Mouse (Mus musculus) intestine, postnatal 0 days (tissue): ENCODE measurements around the gene Nudt13. TPM values are rescaled to one million over a fixed set of nuclear protein-coding genes. Genes with fewer than 3 reads are reported as not detected.
A peak's percentile ranks its signal among the peaks of the same experiment; 100 is the strongest.

Experiments
- ATAC-seq: fragments of 200-750 bp; cut with Nextera tagmentation; 2 replicates; pipeline ENCODE4 v1.8.0; 2017; ENCODE audit warnings: mild to moderate bottlenecking, moderate TSS enrichment, moderate library complexity
- H3K27ac ChIP-seq: fragments of 300-500 bp; sonication (generic); 2 replicates; pipeline ENCODE4 v1.5.1; 2014; ENCODE audit warnings: mild to moderate bottlenecking, low read depth, low read length, moderate library complexity
- H3K27me3 ChIP-seq: fragments of 300-500 bp; sonication (generic); replicated peaks from 2 replicates; pipeline ENCODE4 v1.6.1; 2014; ENCODE audit warnings: low read length, mixed read lengths; ENCODE audit not compliant: control insufficient read depth, insufficient read depth
- H3K36me3 ChIP-seq: fragments of 300-500 bp; sonication (generic); 2 replicates; pipeline ENCODE4 v1.6.1; 2014; ENCODE audit warnings: mild to moderate bottlenecking, moderate library complexity; ENCODE audit not compliant: control insufficient read depth, insufficient read depth
- H3K4me1 ChIP-seq: fragments of 300-500 bp; sonication (generic); replicated peaks from 2 replicates; pipeline ENCODE4 v1.6.1; 2014; ENCODE audit warnings: antibody characterized with exemption, low read length, mixed read lengths; ENCODE audit not compliant: control insufficient read depth, insufficient read depth
- H3K4me2 ChIP-seq: fragments of 300-500 bp; sonication (generic); replicated peaks from 2 replicates; pipeline ENCODE4 v1.6.1; 2014; ENCODE audit warnings: low read depth, mild to moderate bottlenecking, moderate library complexity
- H3K4me3 ChIP-seq: fragments of 300-500 bp; sonication (generic); 2 replicates; pipeline ENCODE4 v1.5.1; 2014; ENCODE audit warnings: low read depth, low read length
- H3K9ac ChIP-seq: fragments of 300-500 bp; sonication (generic); 2 replicates; pipeline ENCODE4 v1.6.1; 2014; ENCODE audit warnings: mild to moderate bottlenecking, low read depth, low read length
- H3K9me3 ChIP-seq: fragments of 300-500 bp; sonication (generic); 2 replicates; pipeline ENCODE4 v1.6.1; 2016; ENCODE audit warnings: mixed run types; ENCODE audit not compliant: control insufficient read depth
- CTCF ChIP-seq: sonication (generic); IDR thresholded peaks from 2 replicates; pipeline ENCODE4 v1.5.1; 2016; ENCODE audit warnings: low read depth, mild to moderate bottlenecking, control low read depth, antibody characterized with exemption, moderate library complexity
- WGBS: fragments of 180-500 bp; shearing (Covaris S2); extraction: QIAGEN DNeasy Blood & Tissue Kit; methylation state at CpG from one replicate; pipeline ENCODE4 v1.1.7; 2014; 5-methylcytosine and 5-hydroxymethylcytosine counted together
- polyA plus RNA-seq: library from polyadenylated mRNA; unstranded; fragments of >200 nt; fragmentation: Nextera tagmentation; extraction: Ambion mirVana; gene quantifications from 2 replicates; pipeline ENCODE4 v1.2.1, GENCODE M21; 2015

Nudt13 gene
- polyA plus RNA-seq, 1 experiment from 2014 or later: 7.4 TPM

DNA sequence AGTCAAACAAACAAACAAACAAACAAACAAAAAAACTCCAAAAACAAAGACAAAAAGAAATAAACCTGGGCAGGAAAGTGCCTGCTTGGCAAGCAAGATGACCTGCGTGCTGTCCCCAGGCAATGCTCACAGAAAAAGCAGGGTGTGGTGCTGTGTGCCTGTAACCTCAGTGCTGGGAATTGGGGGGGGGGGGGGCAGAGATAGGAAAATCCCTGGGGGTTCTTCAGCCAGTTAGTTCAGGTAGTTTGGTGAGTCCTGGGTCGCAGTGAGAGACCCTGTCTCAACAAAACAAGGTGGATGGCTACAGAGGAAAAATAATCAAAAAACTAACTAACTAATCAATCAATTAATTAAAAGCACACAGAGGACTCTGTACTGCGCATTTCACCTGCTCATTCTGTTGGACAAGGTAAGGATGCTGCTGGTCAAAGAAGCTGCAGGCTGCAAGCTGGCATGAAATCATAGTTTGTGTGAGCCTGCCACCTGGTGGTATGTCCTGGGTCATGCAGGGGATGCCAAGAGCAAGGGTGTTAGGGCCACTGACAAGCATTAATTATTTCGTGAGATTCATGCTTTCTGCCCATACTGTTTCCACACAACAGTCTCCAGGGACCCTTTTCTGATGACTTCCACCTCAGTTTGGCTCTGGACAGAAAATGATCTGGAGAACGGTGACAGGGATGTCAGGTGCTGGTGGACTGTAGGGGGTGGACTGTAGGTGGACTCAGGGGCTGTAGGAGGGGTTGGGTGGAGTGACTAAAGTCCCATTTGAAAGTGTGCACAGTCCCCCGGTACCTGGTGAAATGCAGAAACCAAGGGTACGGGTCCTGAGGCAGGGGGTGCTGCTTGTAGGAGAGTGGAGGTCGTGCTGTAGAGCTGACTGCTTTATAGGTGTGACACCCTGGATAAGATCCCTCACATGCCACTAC is 36.0 kb upstream of the Nudt13 start:
- TF ChIP-seq CTCF: peak; percentile 94
- peak; percentile 67 for ATAC-seq

DNA sequence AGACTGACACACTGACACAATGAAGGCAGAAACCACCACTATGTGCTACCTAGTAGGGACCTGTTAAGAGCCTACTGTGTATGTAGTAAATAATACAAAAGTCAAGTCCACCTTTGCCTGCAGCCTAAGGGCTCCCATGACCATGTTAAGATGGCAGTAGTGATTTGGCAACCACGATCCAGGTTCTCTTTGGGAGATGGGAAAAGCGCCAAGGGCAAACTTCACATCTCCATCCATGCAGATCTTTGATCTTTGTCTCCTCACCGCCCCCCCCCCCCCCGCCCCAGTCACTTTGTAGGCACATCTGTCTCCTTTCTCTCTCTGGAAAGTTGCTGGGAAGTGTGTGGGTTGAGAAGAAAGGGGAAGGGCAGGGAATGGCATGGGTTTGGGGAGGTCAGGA is 32.2 kb upstream of the Nudt13 start:
- H3K9me3 ChIP-seq: no peaks in the 10 kb centered on the region
- no peak overlapping the region for H3K27ac ChIP-seq
- ATAC-seq: no peak
- H3K9ac ChIP-seq: no peak overlapping the region
- no peaks in the 10 kb centered on the region for H3K36me3 ChIP-seq
- no peaks in the 10 kb centered on the region for H3K27me3 ChIP-seq
- WGBS: 79% methylated on average over 4 of the region's 4 CpGs
- no peak overlapping the region for H3K4me3 ChIP-seq
- no peak overlapping the region for H3K4me2 ChIP-seq
- no peak for TF ChIP-seq CTCF
- H3K4me1 ChIP-seq: no peaks in the 10 kb centered on the region

More for the DNA sequence above, 36.0 kb upstream of the Nudt13 start:
- H3K4me1 ChIP-seq: no peaks in the 10 kb centered on the region
- 48% methylated on average over 8 of the region's 8 CpGs for WGBS
- no peaks in the 10 kb centered on the region for H3K9me3 ChIP-seq
- no peak overlapping the region for H3K4me3 ChIP-seq
- no peak overlapping the region for H3K4me2 ChIP-seq
- H3K9ac ChIP-seq: no peak overlapping the region
- no peak overlapping the region for H3K27ac ChIP-seq
- no peaks in the 10 kb centered on the region for H3K27me3 ChIP-seq
- no peaks in the 10 kb centered on the region for H3K36me3 ChIP-seq

DNA sequence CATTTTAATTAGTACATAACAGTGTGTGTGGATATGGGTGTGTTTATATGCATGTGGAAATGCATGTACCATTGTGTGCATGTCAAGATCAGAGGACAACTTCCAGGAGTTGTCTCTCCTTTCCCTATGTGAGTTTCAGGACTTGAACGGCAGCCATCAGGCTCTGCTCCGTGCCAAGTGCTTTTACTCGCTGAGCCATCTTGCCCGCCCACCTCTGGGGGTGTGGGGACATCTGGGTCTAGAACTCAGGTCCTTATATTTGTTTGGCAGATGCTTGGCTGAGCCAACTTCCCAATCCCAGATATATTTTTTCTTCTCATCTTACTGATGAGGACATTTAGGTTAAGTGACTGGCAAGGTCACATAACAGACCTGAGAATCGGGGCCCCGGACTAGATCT is 26.1 kb upstream of the Nudt13 start:
- 67% methylated on average over 6 of the region's 6 CpGs for WGBS
- H3K9me3 ChIP-seq: no peaks in the 10 kb centered on the region
- no peak overlapping the region for H3K4me3 ChIP-seq
- no peak for TF ChIP-seq CTCF
- no peaks in the 10 kb centered on the region for H3K36me3 ChIP-seq
- no peaks in the 10 kb centered on the region for H3K4me1 ChIP-seq
- no peaks in the 10 kb centered on the region for H3K27me3 ChIP-seq
- ATAC-seq: no peak
- H3K27ac ChIP-seq: no peak overlapping the region
- H3K4me2 ChIP-seq: no peak overlapping the region
- H3K9ac ChIP-seq: no peak overlapping the region

DNA sequence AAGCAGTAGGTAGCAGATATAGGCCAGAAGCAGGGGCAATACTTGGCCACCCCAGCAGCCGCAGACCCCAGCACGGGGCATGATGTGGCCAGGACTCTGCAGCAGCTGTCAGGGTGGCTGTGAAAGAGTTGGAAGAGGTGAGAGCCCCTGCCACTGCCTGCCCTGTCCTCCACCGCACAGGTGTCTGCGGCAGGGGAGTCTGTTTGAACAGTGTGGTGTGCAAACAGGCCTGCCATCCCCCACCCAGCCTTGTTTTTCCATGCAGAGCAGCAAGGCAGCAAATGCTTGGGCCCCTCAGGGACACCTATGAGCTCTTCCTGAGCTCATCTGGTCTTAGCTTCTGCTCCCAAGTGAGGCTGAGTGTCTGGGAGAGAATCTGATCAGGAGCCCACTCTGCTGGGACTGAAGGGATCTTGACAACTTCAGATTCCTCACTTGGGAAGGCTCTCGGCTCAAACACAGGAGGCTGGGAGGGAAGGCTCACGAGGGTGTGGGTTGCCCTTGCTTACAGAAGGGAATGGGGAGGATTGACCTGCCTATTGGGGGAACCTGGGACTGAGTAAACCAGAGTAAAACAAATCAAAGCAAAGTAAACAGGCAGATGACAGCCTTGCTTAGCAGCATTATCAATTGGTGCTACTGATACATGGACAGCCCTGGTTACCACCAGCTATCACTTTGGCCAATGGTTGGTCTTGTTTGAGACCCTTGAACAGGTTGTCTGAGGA is 25.3 kb upstream of the Nudt13 start, which contains the start of gene Kcnk16:
Gene Kcnk16, minus strand, starts transcription at position 118 of the 728 bp plus-strand sequence.
- Histone ChIP-seq H3K36me3 (no peaks in the 10 kb centered on the region), H3K27me3 (no peaks in the 10 kb centered on the region), H3K4me3 (no peak within 1 kb of the TSS), H3K4me2 (no peak within 1 kb of the TSS), H3K9me3 (no peaks in the 10 kb centered on the region), H3K27ac (no peak within 1 kb of the TSS), H3K4me1 (no peaks in the 10 kb centered on the region), H3K9ac (no peak within 1 kb of the TSS)
- no peak for ATAC-seq
- no peak for TF ChIP-seq CTCF
- WGBS: 41% methylated on average over 6 of the region's 6 CpGs

DNA sequence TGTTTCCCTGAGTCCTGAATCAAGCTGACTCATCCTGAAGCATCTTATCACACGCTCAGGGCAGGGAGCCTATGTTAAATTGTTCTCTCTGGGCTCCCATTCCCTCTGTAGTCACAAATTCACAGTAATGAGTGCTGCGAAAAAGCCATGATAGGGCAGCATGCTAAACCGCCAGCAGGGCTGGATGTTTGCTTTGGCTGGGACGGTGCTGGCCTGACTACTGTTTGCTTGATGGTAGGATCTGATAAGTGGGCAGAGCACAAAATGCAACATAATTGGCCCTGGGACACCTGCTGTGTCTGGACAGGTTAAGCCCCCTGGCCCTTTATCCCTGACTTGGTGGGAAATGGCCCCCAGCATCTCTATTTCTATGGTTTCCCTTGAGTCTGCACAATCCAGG is 3.1 kb upstream of the Nudt13 start:
- no peak for TF ChIP-seq CTCF
- ATAC-seq: no peak
- no peaks in the 10 kb centered on the region for H3K36me3 ChIP-seq
- WGBS: 49% methylated on average over 4 of the region's 4 CpGs
- no peaks in the 10 kb centered on the region for H3K4me1 ChIP-seq
- H3K4me3 ChIP-seq: no peak overlapping the region
- no peaks in the 10 kb centered on the region for H3K9me3 ChIP-seq
- H3K9ac ChIP-seq: no peak overlapping the region
- no peak overlapping the region for H3K27ac ChIP-seq
- H3K4me2 ChIP-seq: no peak overlapping the region
- H3K27me3 ChIP-seq: no peaks in the 10 kb centered on the region

DNA sequence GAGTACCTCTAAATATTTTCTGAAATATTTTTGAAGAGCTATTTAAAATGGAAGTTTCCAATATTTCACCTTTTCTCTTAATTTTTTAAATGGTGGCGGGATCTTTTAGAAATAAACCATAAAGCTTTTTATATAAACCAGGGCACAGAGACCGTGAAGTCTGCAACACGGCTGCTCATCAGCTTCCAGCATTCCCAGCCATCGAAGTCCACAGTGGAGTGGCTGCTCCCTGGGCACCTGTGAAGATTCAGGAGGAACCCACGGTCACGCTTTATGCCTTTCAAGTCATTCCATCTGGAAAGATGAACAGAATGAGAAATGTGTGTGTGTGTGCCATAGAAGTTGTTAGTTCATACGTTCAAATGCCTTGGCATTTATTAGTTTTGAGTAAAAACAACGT is 450 bp downstream of the Nudt13 start:
- TF ChIP-seq CTCF: no peak
- H3K9me3 ChIP-seq: no peaks in the 10 kb centered on the region
- H3K4me2 ChIP-seq: peak overlapping the region; percentile 70
- peak overlapping the region; percentile 46; the same call in 1 of the 2 replicates for H3K9ac ChIP-seq
- H3K36me3 ChIP-seq: no peaks in the 10 kb centered on the region
- 39% methylated on average over 8 of the region's 8 CpGs for WGBS
- H3K27me3 ChIP-seq: no peaks in the 10 kb centered on the region
- H3K4me3 ChIP-seq: peak overlapping the region; percentile 63
- H3K27ac ChIP-seq: no peak overlapping the region
- ATAC-seq: no peak
- no peaks in the 10 kb centered on the region for H3K4me1 ChIP-seq
